Mouse (Mus musculus): ENCODE results near the gene Pradc1. TPM values are rescaled to one million over a fixed set of nuclear protein-coding genes. Genes with fewer than 3 reads are reported as not detected.

Pradc1 gene
- polyA plus RNA-seq, 1 experiment from 2014 or later = 28.7 TPM

DNA sequence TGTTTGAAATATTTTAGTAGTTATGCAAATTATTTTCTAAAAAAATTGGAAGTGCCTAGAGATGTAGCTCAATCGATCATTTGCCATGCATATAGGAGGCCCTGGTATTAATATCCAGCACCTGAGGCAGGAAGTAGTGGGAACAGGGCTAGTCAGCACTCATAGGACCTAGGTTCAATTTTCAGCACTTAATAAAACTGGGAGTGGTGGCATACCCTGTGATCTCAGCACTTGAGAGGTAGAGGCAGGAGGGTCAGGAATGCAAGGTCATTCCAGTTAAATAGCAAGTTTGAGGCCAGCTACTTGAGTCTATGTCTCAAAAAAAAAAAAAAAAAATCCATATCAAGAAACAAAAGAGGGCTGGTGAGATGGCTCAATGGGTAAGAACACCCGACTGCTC, 32.6 kb downstream of the Pradc1 start:
- Histone ChIP-seq H3K27ac (replicated peaks) (no peak overlapping the region), H3K36me3 (no peaks in the 10 kb centered on the region), H3K4me3 (no peak overlapping the region), H3K4me2 (replicated peaks) (no peak overlapping the region), H3K9me3 (no peaks in the 10 kb centered on the region), H3K27me3 (no peaks in the 10 kb centered on the region), H3K4me1 (no peaks in the 10 kb centered on the region), H3K9ac (replicated peaks) (no peak overlapping the region)
- no peak for ATAC-seq (replicated peaks)
- 90% methylated on average over 2 of the region's 2 CpGs for WGBS

DNA sequence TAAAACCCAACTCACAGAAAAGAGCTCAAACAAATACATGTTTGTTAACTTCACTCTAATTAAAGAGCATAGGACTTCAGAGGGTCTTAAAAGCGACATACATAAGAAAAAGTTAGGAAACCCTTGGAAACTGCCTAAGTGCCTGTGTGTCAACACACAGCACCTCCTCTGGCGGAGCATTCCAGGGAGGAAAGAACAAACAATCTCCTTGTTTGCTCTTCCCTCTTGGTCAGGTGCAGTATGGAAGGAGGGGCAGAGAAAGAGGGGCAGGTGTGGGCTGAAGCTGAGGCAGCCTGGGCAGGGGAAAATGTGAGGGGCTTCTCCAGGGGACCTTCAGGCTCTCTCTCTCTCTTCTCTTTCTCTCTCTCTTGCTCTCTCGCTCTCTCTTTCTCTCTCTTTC, 35.9 kb downstream of the Pradc1 start:
- Histone ChIP-seq H3K4me2 (replicated peaks) (no peak overlapping the region), H3K9me3 (no peaks in the 10 kb centered on the region), H3K4me1 (no peaks in the 10 kb centered on the region), H3K9ac (replicated peaks) (no peak overlapping the region), H3K27ac (replicated peaks) (no peak overlapping the region), H3K36me3 (no peaks in the 10 kb centered on the region), H3K4me3 (no peak overlapping the region), H3K27me3 (no peaks in the 10 kb centered on the region)
- ATAC-seq (replicated peaks) = no peak
- WGBS = 69% methylated on average over 3 of the region's 3 CpGs

DNA sequence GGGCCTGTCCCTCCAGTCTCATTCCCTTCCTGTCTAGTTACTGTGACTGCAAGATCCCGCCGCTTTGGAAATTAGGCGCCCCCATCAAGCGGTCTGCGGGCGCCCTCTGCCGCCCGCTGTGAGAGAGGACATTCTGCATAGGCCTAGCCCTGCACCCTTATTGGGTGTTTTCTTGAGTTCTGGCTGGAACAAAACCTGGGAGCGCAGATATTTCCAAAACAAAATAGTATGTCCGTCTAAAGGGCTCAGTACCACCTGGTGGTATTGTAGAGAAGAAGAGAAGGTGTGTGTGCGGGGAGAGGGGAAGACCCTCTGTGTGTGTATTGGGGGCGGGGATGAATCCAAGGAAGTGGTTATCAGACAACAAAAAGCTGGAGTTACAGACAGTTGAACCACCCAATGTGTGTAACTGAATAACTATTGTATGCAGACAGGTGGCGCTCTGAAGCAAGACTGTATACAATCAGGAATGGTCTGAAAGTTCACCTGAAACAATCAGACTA, 40.9 kb downstream of the Pradc1 start:
- peak; percentile 88 for ATAC-seq (replicated peaks)
- Histone ChIP-seq H3K36me3 (no peaks in the 10 kb centered on the region), H3K27ac (replicated peaks) (no peak overlapping the region), H3K27me3 (peaks cover 32% of the 10 kb centered on the region), H3K4me2 (replicated peaks) (no peak overlapping the region), H3K4me3 (no peak overlapping the region), H3K4me1 (peaks cover 5% of the 10 kb centered on the region), H3K9ac (replicated peaks) (no peak overlapping the region), H3K9me3 (no peaks in the 10 kb centered on the region)
- WGBS = 11% methylated on average over 13 of the region's 13 CpGs

DNA sequence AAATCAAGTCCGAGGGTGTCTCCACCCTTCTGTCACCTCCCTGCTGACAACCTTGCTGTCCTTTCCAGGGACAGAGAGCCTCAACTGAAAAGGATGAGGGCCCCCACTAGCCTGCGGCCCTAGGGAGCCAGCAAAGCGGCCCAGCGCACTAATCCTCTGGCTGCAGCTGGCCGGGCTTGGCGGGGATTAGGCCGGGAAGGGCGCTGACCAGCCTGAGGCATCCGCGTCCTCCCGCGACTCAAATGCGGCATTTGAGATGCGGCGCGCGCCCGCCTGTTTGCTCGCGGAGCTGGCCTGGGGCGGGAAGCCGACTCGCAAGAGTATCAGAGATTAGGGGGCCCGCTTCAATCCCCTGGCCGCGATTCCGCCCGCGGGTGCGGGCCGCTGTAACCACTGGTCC, 42.8 kb downstream of the Pradc1 start:
- 2% methylated on average over 31 of the region's 31 CpGs for WGBS
- no peaks in the 10 kb centered on the region for H3K36me3 ChIP-seq
- ATAC-seq (replicated peaks) = no peak
- H3K4me3 ChIP-seq = peak overlapping the region; percentile 24
- H3K4me2 ChIP-seq (replicated peaks) = peak overlapping the region; percentile 40
- peaks cover 5% of the 10 kb centered on the region for H3K4me1 ChIP-seq
- H3K9ac ChIP-seq (replicated peaks) = peak overlapping the region; percentile 39
- H3K27me3 ChIP-seq = peaks cover 32% of the 10 kb centered on the region
- H3K9me3 ChIP-seq = no peaks in the 10 kb centered on the region
- no peak overlapping the region for H3K27ac ChIP-seq (replicated peaks)

DNA sequence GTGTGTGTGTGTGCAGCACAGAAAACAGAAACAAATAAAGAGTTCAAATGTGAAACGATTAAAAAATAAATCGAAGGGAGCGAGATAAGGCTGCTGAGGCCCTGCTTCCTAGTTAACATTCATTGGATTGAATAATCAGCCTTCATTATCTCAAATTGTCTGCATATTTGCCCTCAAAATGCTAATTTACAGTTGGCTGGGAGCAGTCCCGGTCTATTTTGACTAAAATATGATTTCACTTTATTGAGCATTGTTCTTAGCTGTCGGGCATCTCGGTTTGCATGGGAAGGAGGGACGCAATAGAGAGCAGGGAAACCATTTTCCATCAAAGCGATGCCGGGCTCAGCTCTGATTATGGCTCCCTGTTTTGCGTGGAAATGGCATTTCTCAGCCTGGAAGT, 48.7 kb downstream of the Pradc1 start:
- H3K9me3 ChIP-seq = no peaks in the 10 kb centered on the region
- H3K9ac ChIP-seq (replicated peaks) = no peak overlapping the region
- peak overlapping the region; percentile 68 for H3K27ac ChIP-seq (replicated peaks)
- 52% methylated on average over 10 of the region's 10 CpGs for WGBS
- H3K4me1 ChIP-seq = peaks cover 10% of the 10 kb centered on the region
- no peaks in the 10 kb centered on the region for H3K36me3 ChIP-seq
- H3K4me2 ChIP-seq (replicated peaks) = no peak overlapping the region
- H3K27me3 ChIP-seq = peaks cover 6% of the 10 kb centered on the region
- ATAC-seq (replicated peaks) = no peak; the same call in 1 of the 2 replicates
- no peak overlapping the region for H3K4me3 ChIP-seq

- ATAC-seq (replicated peaks) = no peak
- WGBS = 42% methylated on average over 2 of the region's 2 CpGs
Observed at GRCm38 (mm10) chr6:85402613-85403012, 49.2 kb downstream of the Pradc1 start.

DNA sequence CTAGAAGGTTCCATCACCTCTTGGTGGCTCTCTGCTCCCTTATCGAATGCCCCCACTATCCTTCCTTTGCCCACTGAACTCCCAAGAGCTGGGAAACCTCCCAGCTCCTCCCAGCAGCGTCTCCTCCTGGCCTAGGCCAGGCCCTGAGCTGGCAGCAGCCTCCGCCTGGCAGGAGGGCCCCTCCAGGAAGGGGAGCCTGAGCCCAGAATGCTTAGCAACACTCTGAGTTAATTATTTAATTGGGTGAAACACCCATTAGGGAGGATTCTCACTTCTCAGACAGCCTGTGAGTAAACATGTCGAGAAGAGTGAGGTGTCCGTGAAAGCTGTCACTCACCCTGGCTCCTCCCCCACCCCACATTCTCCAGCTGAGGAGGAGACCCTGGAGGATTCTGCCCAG, 52.1 kb downstream of the Pradc1 start:
- Histone ChIP-seq H3K9ac (replicated peaks) (no peak overlapping the region), H3K27me3 (no peaks in the 10 kb centered on the region), H3K36me3 (no peaks in the 10 kb centered on the region), H3K4me3 (no peak overlapping the region), H3K27ac (replicated peaks) (0 out of 2 replicates have a peak overlapping the region, but pooled peaks have one; percentile 45), H3K4me2 (replicated peaks) (no peak overlapping the region), H3K9me3 (no peaks in the 10 kb centered on the region), H3K4me1 (peaks cover 10% of the 10 kb centered on the region)
- peak; percentile 81 for ATAC-seq (replicated peaks)
- WGBS = 26% methylated on average over 5 of the region's 5 CpGs

More at GRCm38 (mm10) chr6:85402613-85403012, 49.2 kb downstream of the Pradc1 start:
- no peaks in the 10 kb centered on the region for H3K9me3 ChIP-seq
- peaks cover 3% of the 10 kb centered on the region for H3K27me3 ChIP-seq
- no peaks in the 10 kb centered on the region for H3K36me3 ChIP-seq
- H3K4me1 ChIP-seq = peaks cover 10% of the 10 kb centered on the region
- H3K4me2 ChIP-seq (replicated peaks) = no peak overlapping the region
- H3K4me3 ChIP-seq = no peak overlapping the region
- peak overlapping the region; percentile 68; the same call in 1 of the 2 replicates for H3K27ac ChIP-seq (replicated peaks)
- no peak overlapping the region for H3K9ac ChIP-seq (replicated peaks)

DNA sequence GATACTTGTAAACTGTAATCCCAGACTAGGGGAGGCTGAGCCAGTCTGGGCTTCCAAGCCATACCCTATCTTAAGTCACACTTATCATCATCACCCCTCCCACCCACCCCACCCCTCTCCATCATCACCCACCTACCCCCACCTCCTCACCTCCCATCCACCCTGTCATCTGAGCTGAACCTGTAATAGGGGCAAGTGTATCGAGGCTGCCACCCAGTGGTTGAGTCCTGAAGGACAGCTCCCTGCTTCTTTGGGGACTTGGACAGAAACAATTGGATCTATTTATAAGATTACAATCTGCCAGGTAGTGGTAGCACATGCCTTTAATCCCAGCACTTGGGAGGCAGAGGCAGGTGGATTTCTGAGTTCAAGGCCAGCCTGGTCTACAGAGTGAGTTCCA, 54.6 kb downstream of the Pradc1 start:
- no peak overlapping the region for H3K4me3 ChIP-seq
- H3K4me2 ChIP-seq (replicated peaks) = no peak overlapping the region
- no peaks in the 10 kb centered on the region for H3K36me3 ChIP-seq
- no peak overlapping the region for H3K27ac ChIP-seq (replicated peaks)
- no peaks in the 10 kb centered on the region for H3K27me3 ChIP-seq
- WGBS = 17% methylated on average over 1 of the region's 1 CpGs
- no peaks in the 10 kb centered on the region for H3K9me3 ChIP-seq
- ATAC-seq (replicated peaks) = no peak
- no peak overlapping the region for H3K9ac ChIP-seq (replicated peaks)
- H3K4me1 ChIP-seq = peaks cover 6% of the 10 kb centered on the region

Other genes starting within 250 kb of the Pradc1 start
- 24.2 and 25.3 TPM in 2 replicates for gene Sfxn5, start 118.5 kb downstream of the Pradc1 start, polyA plus RNA-seq (2015; fragmentation: Nextera tagmentation; extraction: Ambion mirVana)
- gene Rab11fip5, start 77.3 kb downstream of the Pradc1 start, polyA plus RNA-seq (2015; fragmentation: Nextera tagmentation; extraction: Ambion mirVana) = 15.1 and 15.2 TPM in 2 replicates
- not detected in 2 replicates for gene Noto, start 28.1 kb downstream of the Pradc1 start, polyA plus RNA-seq (2015; fragmentation: Nextera tagmentation; extraction: Ambion mirVana)
- gene Smyd5, start 20.0 kb downstream of the Pradc1 start, polyA plus RNA-seq (2015; fragmentation: Nextera tagmentation; extraction: Ambion mirVana) = 54.2 and 56.8 TPM in 2 replicates
- gene Cct7, start 456 bp downstream of the Pradc1 start, polyA plus RNA-seq (2015; fragmentation: Nextera tagmentation; extraction: Ambion mirVana) = 644 and 647 TPM in 2 replicates
- 7.2 and 7.4 TPM in 2 replicates for gene Fbxo41, start 51.0 kb upstream of the Pradc1 start, polyA plus RNA-seq (2015; fragmentation: Nextera tagmentation; extraction: Ambion mirVana)
- not detected in 2 replicates for gene Egr4, start 61.6 kb upstream of the Pradc1 start, polyA plus RNA-seq (2015; fragmentation: Nextera tagmentation; extraction: Ambion mirVana)
- gene Alms1, start 135.6 kb upstream of the Pradc1 start, polyA plus RNA-seq (2015; fragmentation: Nextera tagmentation; extraction: Ambion mirVana) = 5.9 TPM in 2 replicates